Mouse (Mus musculus): ENCODE measurements at regions not wholly inside any gene's neighbourhood (a gene's known extent, or its start where the extent isn't known, plus 50 kb on each side); places are given as distances from the start of the nearest gene placed in this dataset.

GRCm38 (mm10) chr10:9569277-9569676, 105.7 kb downstream of the Samd5 start:
- no peak for TF ChIP-seq CTCF (IDR thresholded peaks at IDR 0.05; ENCODE audit: low read depth, low read length)
- no peak for TF ChIP-seq POLR2A (IDR thresholded peaks at IDR 0.05; ENCODE audit: borderline replicate concordance, low read depth, low read length)
